Mouse (Mus musculus) c-Kit-positive CD71-positive TER-119-negative erythroid progenitor cells, embryonic 14.5 days (primary cell): ENCODE results near the gene Arrdc1.
A peak's percentile ranks its signal among the peaks of the same experiment; 100 is the strongest.

Source experiments
- DNase-seq: peaks from one replicate; pipeline ENCODE4 v3.0.0-alpha.2; 2013; ENCODE audit warnings: low read depth

Gene Arrdc1

GRCm38 (mm10) chr2:24923561-24923960, 11.5 kb downstream of the Arrdc1 start:
- DNase-seq, result no peak

- no peak for DNase-seq
Measured at GRCm38 (mm10) chr2:24919839-24920175, 15.2 kb downstream of the Arrdc1 start.

GRCm38 (mm10) chr2:24918930-24919838, 15.9 kb downstream of the Arrdc1 start, which contains the start of gene Ehmt1:
TSS of gene Ehmt1 (minus strand) at chr2:24919614.
- peak; percentile 80 for DNase-seq

GRCm38 (mm10) chr2:24914762-24915161, 20.3 kb downstream of the Arrdc1 start:
- no peak for DNase-seq

- no peak for DNase-seq
Measured at GRCm38 (mm10) chr2:24912589-24912988, 22.5 kb downstream of the Arrdc1 start.

GRCm38 (mm10) chr2:24912189-24912588, 22.9 kb downstream of the Arrdc1 start:
- DNase-seq, result no peak

GRCm38 (mm10) chr2:24910481-24910880, 24.6 kb downstream of the Arrdc1 start:
- DNase-seq, result no peak

- DNase-seq, result no peak
Measured at GRCm38 (mm10) chr2:24905653-24906155, 29.3 kb downstream of the Arrdc1 start.

- DNase-seq, result no peak
Measured at GRCm38 (mm10) chr2:24904823-24905652, 30.0 kb downstream of the Arrdc1 start.

- DNase-seq, result no peak
Measured at GRCm38 (mm10) chr2:24902999-24903398, 32.1 kb downstream of the Arrdc1 start.

GRCm38 (mm10) chr2:24901055-24901454, 34.0 kb downstream of the Arrdc1 start:
- no peak for DNase-seq

GRCm38 (mm10) chr2:24899292-24899691, 35.8 kb downstream of the Arrdc1 start:
- no peak for DNase-seq

- no peak for DNase-seq
Measured at GRCm38 (mm10) chr2:24896761-24897160, 38.3 kb downstream of the Arrdc1 start.

GRCm38 (mm10) chr2:24894211-24894610, 40.8 kb downstream of the Arrdc1 start:
- DNase-seq, result no peak

- no peak for DNase-seq
Measured at GRCm38 (mm10) chr2:24892318-24892717, 42.7 kb downstream of the Arrdc1 start.

GRCm38 (mm10) chr2:24890541-24891447, 44.3 kb downstream of the Arrdc1 start:
- peak; percentile 38 for DNase-seq

GRCm38 (mm10) chr2:24888895-24889294, 46.2 kb downstream of the Arrdc1 start:
- DNase-seq, result peak; percentile 52

- DNase-seq, result no peak
Measured at GRCm38 (mm10) chr2:24880686-24881085, 54.4 kb downstream of the Arrdc1 start.
